Mouse (Mus musculus): Measurements from ENCODE around the gene Txnip. TPM values are rescaled to one million over a fixed set of nuclear protein-coding genes. Genes with fewer than 3 reads are reported as not detected.

Txnip gene
- polyA plus RNA-seq, 1 experiment from 2014 or later, result 71.4 TPM

DNA sequence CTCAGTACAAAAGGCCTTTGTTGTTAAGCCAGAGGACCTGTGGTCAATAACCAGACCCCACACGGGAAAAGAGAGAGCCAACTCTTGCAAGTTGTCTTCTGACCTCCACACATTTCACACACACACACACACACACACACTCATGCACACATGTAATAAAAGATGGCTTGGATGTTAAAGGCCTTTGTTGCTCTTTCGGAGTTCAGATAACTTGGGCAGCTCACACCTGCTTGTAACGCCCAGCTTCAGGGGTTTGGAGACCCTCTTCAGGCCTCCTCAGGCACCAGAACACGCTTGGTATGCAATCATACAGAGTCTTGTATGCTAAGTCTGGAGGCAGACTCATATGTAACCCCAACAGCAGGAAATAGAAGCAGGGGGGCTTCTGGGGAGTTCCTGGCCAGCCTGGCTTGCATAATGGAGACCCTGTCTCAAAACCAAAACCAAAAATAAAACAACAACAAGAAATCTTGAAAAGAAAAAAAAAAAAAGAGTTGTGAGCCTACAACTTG, 21.5 kb downstream of the Txnip start:
- Histone ChIP-seq H3K27me3 (ENCODE audit: control insufficient read depth, insufficient read depth, low read length) (0 out of 2 replicates have a peak, but pooled peaks cover 2% of the 10 kb centered on the region), H3K4me3 (replicated peaks; ENCODE audit: low read length) (no peak overlapping the region), H3K27ac (no peak overlapping the region), H3K4me1 (replicated peaks; ENCODE audit: control insufficient read depth, insufficient read depth, low read length) (peaks cover 14% of the 10 kb centered on the region; the same call in 1 of the 2 replicates), H3K9ac (no peak overlapping the region), H3K4me2 (replicated peaks) (no peak overlapping the region), H3K36me3 (replicated peaks; ENCODE audit: control insufficient read depth, insufficient read depth) (0 out of 2 replicates have a peak, but pooled peaks cover 4% of the 10 kb centered on the region), H3K9me3 (ENCODE audit: control insufficient read depth, low read length) (no peaks in the 10 kb centered on the region)
- DNase-seq (ENCODE audit: low spot score) (no peak), ATAC-seq (ENCODE audit: low FRiP score) (no peak)
- WGBS, result 79% methylated on average over 4 of the region's 4 CpGs

DNA sequence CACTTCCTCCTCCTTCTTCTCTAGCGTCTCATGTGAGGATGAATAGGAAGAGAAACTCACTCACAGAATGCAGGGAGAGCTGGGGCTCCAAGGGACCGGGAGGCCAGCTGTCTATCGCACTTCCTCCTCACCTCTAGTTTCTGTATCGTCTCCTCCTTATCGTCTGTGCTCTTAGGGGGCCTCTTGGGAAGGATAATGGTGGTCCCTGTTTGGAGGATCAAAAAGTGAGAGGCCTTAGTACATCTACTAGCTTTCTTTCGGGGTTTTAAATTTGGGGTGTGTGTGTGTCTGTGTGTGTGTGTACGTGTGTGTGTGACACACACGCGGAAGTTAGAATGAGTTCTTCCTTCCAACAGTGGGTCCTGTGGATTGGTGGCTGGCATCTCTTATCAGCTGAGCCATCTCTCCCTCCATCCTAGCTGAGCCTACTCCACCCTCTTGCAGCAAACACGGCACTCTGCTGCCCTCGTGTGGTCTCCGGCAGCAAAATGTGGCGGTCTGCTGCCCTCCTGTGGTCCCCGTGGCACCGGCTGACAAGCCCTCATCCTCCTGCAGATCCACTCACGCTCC, 22.2 kb downstream of the Txnip start:
- DNase-seq (ENCODE audit: low spot score) (peak; percentile 93), ATAC-seq (ENCODE audit: low FRiP score) (peak; percentile 79)
- H3K27ac ChIP-seq, result no peak overlapping the region
- H3K9ac ChIP-seq, result peak overlapping the region; percentile 58
- peak overlapping the region; percentile 55 for H3K4me2 ChIP-seq (replicated peaks)
- 9% methylated on average over 15 of the region's 16 CpGs for WGBS
- H3K4me3 ChIP-seq (replicated peaks; ENCODE audit: low read length), result peak overlapping the region; percentile 21
- H3K27me3 ChIP-seq (ENCODE audit: control insufficient read depth, insufficient read depth, low read length), result 0 out of 2 replicates have a peak, but pooled peaks cover 2% of the 10 kb centered on the region
- no peaks in the 10 kb centered on the region for H3K9me3 ChIP-seq (ENCODE audit: control insufficient read depth, low read length)
- 0 out of 2 replicates have a peak, but pooled peaks cover 4% of the 10 kb centered on the region for H3K36me3 ChIP-seq (replicated peaks; ENCODE audit: control insufficient read depth, insufficient read depth)
- peaks cover 14% of the 10 kb centered on the region; the same call in 1 of the 2 replicates for H3K4me1 ChIP-seq (replicated peaks; ENCODE audit: control insufficient read depth, insufficient read depth, low read length)

DNA sequence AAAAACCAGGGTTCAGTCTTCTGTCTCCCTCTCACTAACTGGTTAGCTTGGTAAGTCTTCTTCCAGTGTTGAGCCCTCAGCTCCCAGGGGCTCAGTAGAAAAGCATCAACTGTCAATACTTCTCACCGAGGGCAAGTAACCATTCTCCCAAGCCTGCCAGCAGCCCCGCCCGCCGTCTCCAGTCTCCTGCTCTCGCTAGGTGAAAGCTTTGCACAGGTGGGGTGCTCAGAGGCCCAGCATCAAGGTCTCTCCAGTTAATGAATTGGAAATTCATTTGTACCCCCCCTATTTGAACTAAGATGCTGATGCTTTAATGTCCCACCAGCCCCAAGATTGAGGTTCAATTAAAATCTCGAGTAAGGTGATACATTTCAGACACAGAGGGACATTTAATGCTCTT, 23.4 kb downstream of the Txnip start:
- Histone ChIP-seq H3K9ac (peak overlapping the region; percentile 58; the same call in 1 of the 2 replicates), H3K27ac (no peak overlapping the region), H3K36me3 (replicated peaks; ENCODE audit: control insufficient read depth, insufficient read depth) (0 out of 2 replicates have a peak, but pooled peaks cover 4% of the 10 kb centered on the region), H3K4me3 (replicated peaks; ENCODE audit: low read length) (no peak overlapping the region), H3K4me2 (replicated peaks) (0 out of 2 replicates have a peak overlapping the region, but pooled peaks have one; percentile 55), H3K4me1 (replicated peaks; ENCODE audit: control insufficient read depth, insufficient read depth, low read length) (peaks cover 14% of the 10 kb centered on the region; the same call in 1 of the 2 replicates), H3K27me3 (ENCODE audit: control insufficient read depth, insufficient read depth, low read length) (0 out of 2 replicates have a peak, but pooled peaks cover 2% of the 10 kb centered on the region), H3K9me3 (ENCODE audit: control insufficient read depth, low read length) (no peaks in the 10 kb centered on the region)
- ATAC-seq (ENCODE audit: low FRiP score), result no peak
- WGBS, result 53% methylated on average over 6 of the region's 6 CpGs
- DNase-seq (ENCODE audit: low spot score), result no peak

DNA sequence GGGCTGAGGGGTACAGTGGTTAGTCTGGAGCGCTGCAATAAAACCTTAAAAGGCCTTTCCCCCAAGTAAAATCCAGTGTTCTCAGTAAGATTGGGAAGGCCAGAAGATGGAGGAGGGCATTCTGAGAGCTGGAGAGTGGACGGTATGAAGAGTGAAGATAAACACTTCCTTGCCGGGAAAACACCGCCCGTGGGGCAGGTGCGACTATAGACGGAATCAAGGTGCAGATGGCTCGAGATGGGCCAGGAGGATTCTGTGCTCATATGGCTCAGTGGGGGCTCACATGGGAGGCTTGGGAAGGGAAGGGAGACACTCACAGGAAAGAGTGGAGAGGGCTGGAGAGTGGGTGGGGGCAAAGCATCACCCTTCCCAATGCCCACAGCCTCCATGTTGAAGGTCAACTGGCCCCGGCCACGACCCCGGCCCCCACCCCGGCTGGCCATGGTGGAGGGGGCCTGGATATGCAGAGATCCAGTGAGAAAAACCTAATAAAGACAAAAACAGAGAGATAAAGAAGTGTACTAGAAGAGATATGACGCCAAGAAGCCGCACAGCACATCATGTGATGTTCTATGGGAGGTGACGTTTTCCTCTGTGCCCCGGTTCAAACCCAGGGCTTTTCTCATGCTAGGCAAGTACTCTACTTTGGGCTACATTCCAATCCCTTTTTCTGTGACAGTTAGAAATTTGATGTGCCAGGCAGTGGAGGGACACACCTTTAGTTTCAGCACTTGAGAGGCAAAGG, 24.2 kb downstream of the Txnip start:
- DNase-seq (ENCODE audit: low spot score), result no peak
- 87% methylated on average over 16 of the region's 16 CpGs for WGBS

DNA sequence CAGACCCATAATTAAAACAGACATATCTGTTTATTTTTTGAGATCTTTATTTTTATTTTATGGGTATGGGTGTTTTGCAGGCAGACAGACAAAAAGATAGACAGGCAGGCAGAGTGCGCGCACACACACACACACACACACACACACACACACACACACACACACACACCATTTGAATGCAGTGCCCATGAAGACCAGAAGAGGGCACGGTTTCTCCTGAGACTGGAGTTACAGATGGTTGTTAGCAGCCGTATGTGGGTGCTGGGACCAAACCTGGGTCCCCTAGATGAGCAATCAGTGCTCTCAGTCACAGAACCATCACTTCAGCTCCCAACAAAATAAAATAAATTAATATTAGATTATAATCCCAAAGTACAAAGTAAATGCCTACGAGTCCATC, 25.6 kb downstream of the Txnip start:
- ATAC-seq (ENCODE audit: low FRiP score) (no peak), DNase-seq (ENCODE audit: low spot score) (no peak)
- H3K4me2 ChIP-seq (replicated peaks), result no peak overlapping the region
- H3K9ac ChIP-seq, result no peak overlapping the region
- peaks cover 9% of the 10 kb centered on the region; the same call in 1 of the 2 replicates for H3K4me1 ChIP-seq (replicated peaks; ENCODE audit: control insufficient read depth, insufficient read depth, low read length)
- no peaks in the 10 kb centered on the region for H3K9me3 ChIP-seq (ENCODE audit: control insufficient read depth, low read length)
- H3K27ac ChIP-seq, result no peak overlapping the region
- no peak overlapping the region for H3K4me3 ChIP-seq (replicated peaks; ENCODE audit: low read length)
- H3K27me3 ChIP-seq (ENCODE audit: control insufficient read depth, insufficient read depth, low read length), result 0 out of 2 replicates have a peak, but pooled peaks cover 2% of the 10 kb centered on the region
- 0 out of 2 replicates have a peak, but pooled peaks cover 4% of the 10 kb centered on the region for H3K36me3 ChIP-seq (replicated peaks; ENCODE audit: control insufficient read depth, insufficient read depth)
- 87% methylated on average over 5 of the region's 5 CpGs for WGBS

More for the DNA sequence above, 24.2 kb downstream of the Txnip start:
- Histone ChIP-seq H3K27me3 (ENCODE audit: control insufficient read depth, insufficient read depth, low read length) (0 out of 2 replicates have a peak, but pooled peaks cover 2% of the 10 kb centered on the region), H3K4me3 (replicated peaks; ENCODE audit: low read length) (no peak overlapping the region), H3K27ac (no peak overlapping the region), H3K4me2 (replicated peaks) (no peak overlapping the region), H3K36me3 (replicated peaks; ENCODE audit: control insufficient read depth, insufficient read depth) (0 out of 2 replicates have a peak, but pooled peaks cover 4% of the 10 kb centered on the region), H3K9me3 (ENCODE audit: control insufficient read depth, low read length) (no peaks in the 10 kb centered on the region), H3K4me1 (replicated peaks; ENCODE audit: control insufficient read depth, insufficient read depth, low read length) (peaks cover 13% of the 10 kb centered on the region; the same call in 1 of the 2 replicates), H3K9ac (no peak overlapping the region)
- no peak for ATAC-seq (ENCODE audit: low FRiP score)

DNA sequence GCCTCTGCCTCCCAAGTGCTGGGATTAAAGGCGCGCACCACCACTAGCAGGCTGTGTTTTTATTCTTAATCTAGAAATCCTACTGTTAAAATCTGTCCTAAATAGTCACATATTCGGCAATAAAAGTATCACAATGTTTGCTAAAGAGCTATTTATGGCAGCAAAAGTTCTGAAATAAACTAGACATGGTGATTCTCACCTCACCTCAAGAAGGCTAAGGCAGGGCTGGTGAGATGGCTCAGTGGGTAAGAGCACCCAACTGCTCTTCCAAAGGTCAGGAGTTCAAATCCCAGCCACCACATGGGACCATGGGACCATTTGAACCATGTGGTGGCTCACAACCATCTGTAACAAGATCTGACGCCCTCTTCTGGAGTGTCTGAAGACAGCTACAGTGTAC, 32.9 kb downstream of the Txnip start:
- DNase-seq (ENCODE audit: low spot score) (no peak), ATAC-seq (ENCODE audit: low FRiP score) (no peak)
- no peak overlapping the region for H3K4me2 ChIP-seq (replicated peaks)
- no peaks in the 10 kb centered on the region for H3K36me3 ChIP-seq (replicated peaks; ENCODE audit: control insufficient read depth, insufficient read depth)
- peaks cover 14% of the 10 kb centered on the region for H3K4me1 ChIP-seq (replicated peaks; ENCODE audit: control insufficient read depth, insufficient read depth, low read length)
- no peaks in the 10 kb centered on the region for H3K27me3 ChIP-seq (ENCODE audit: control insufficient read depth, insufficient read depth, low read length)
- H3K9me3 ChIP-seq (ENCODE audit: control insufficient read depth, low read length), result no peaks in the 10 kb centered on the region
- H3K4me3 ChIP-seq (replicated peaks; ENCODE audit: low read length), result no peak overlapping the region
- WGBS, result 84% methylated on average over 4 of the region's 4 CpGs
- H3K27ac ChIP-seq, result no peak overlapping the region
- no peak overlapping the region for H3K9ac ChIP-seq

DNA sequence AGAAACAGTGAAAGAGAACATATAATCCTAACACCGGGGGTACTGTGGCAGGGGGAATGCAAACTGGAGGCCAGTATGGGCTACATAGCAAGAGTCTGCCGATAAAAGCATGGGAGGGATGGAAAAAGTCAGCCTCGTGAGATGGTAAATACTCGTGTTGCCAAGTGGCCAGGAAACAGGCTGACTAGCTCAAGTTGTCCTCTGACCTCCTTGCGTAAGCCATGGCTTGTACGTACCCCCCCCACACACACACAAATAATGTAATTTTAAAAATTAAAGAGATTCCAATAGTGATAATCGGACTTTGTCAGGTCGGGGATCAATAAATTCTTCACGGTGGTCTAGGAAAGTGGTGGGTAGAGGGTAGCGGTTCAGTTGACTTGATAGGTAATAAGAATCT, 35.6 kb downstream of the Txnip start:
- WGBS, result under 1% methylated on average over 10 of the region's 10 CpGs
- ATAC-seq (ENCODE audit: low FRiP score) (no peak), DNase-seq (ENCODE audit: low spot score) (peak; percentile 37)
- no peaks in the 10 kb centered on the region for H3K9me3 ChIP-seq (ENCODE audit: control insufficient read depth, low read length)
- peak overlapping the region; percentile 71 for H3K4me2 ChIP-seq (replicated peaks)
- H3K4me3 ChIP-seq (replicated peaks; ENCODE audit: low read length), result peak overlapping the region; percentile 57
- peak overlapping the region; percentile 68 for H3K9ac ChIP-seq
- H3K27ac ChIP-seq, result peak overlapping the region; percentile 80
- peaks cover 33% of the 10 kb centered on the region for H3K4me1 ChIP-seq (replicated peaks; ENCODE audit: control insufficient read depth, insufficient read depth, low read length)
- no peaks in the 10 kb centered on the region for H3K27me3 ChIP-seq (ENCODE audit: control insufficient read depth, insufficient read depth, low read length)
- no peaks in the 10 kb centered on the region for H3K36me3 ChIP-seq (replicated peaks; ENCODE audit: control insufficient read depth, insufficient read depth)

DNA sequence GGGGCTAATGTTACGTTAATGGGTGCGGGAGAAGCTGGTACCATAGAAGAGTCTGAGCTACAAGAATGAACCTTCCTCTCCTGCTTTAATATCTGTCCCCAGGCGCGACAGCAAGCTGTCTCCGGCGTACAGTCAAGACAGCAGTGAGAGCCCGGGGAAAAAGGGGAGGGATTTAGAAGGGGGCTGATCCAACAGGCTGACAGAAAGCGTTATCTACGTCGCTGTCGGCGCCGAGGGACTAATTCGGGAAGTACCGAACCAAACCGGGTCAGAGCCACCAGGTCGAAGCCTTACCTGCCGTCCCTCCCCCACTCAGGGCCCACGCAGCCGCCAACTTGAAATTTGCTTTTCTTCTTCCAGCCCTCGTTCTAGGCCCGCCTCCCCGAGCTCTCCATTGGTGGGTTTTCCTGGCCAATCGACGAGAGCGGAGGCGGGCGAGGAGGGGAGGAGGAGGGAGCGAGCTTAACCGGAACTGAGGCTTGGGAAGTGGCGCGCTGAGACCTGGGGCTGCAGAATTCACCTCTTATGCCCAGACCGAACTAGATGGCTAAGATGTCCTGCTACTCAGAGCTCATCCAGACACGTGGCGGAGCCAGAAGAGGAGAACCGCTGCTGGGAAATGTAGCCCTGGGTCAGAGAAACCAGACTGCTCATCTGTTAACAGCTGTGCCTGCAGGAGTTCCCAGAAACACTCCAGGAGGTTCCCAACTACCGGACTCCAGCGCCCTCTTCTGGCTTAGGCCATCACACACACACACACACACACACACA, 36.2 kb downstream of the Txnip start, which contains the start of gene Polr3gl:
Gene Polr3gl, minus strand, starts transcription at position 392 of the 771 bp plus-strand sequence.
- Histone ChIP-seq H3K4me1 (replicated peaks; ENCODE audit: control insufficient read depth, insufficient read depth, low read length) (peaks cover 37% of the 10 kb centered on the region), H3K9ac (peak within 1 kb of the TSS; percentile 68)
- under 1% methylated on average over 37 of the region's 38 CpGs for WGBS

More for the DNA sequence above, 36.2 kb downstream of the Txnip start, which contains the start of gene Polr3gl:
- peak within 1 kb of the TSS; percentile 57 for H3K4me3 ChIP-seq (replicated peaks; ENCODE audit: low read length)
- ATAC-seq (ENCODE audit: low FRiP score) (peak; percentile 86), DNase-seq (ENCODE audit: low spot score) (peak; percentile 89)
- H3K27ac ChIP-seq, result peak within 1 kb of the TSS; percentile 80
- H3K36me3 ChIP-seq (replicated peaks; ENCODE audit: control insufficient read depth, insufficient read depth), result no peaks in the 10 kb centered on the region
- H3K9me3 ChIP-seq (ENCODE audit: control insufficient read depth, low read length), result no peaks in the 10 kb centered on the region
- peak within 1 kb of the TSS; percentile 71 for H3K4me2 ChIP-seq (replicated peaks)
- no peaks in the 10 kb centered on the region for H3K27me3 ChIP-seq (ENCODE audit: control insufficient read depth, insufficient read depth, low read length)
